Mouse (Mus musculus): ENCODE data around the gene Pkn2. TPM values are rescaled to one million over a fixed set of nuclear protein-coding genes. Genes with fewer than 3 reads are reported as not detected.

Gene Pkn2
- polyA plus RNA-seq (2014; fragmentation: Nextera tagmentation; extraction: Ambion mirVana) = 41.9 and 43.1 TPM in 2 replicates

- Histone ChIP-seq H3K4me1 (ENCODE audit: control insufficient read depth, insufficient read depth, low read length) (peaks cover 2% of the 10 kb centered on the region; the same call in 1 of the 2 replicates), H3K27me3 (ENCODE audit: control insufficient read depth, insufficient read depth, low read length) (no peaks in the 10 kb centered on the region), H3K4me2 (ENCODE audit: low read depth) (peak within 1 kb of the TSS; percentile 58), H3K27ac (ENCODE audit: low read depth, low read length) (peak within 1 kb of the TSS; percentile 95), H3K9me3 (ENCODE audit: control insufficient read depth, low read length) (no peaks in the 10 kb centered on the region), H3K9ac (ENCODE audit: low read length) (peak within 1 kb of the TSS; percentile 95), H3K4me3 (ENCODE audit: low read depth, low read length) (peak within 1 kb of the TSS; percentile 98), H3K36me3 (ENCODE audit: control insufficient read depth, insufficient read depth, low read length) (no peaks in the 10 kb centered on the region)
- peak; percentile 98 for ATAC-seq (ENCODE audit: insufficient read depth, low FRiP score, low TSS enrichment)
- under 1% methylated on average over 55 of the region's 84 CpGs for WGBS
- peak; percentile 100 for DNase-seq (ENCODE audit: low spot score)
Observed at GRCm38 (mm10) chr3:142881872-142882623, at the start of gene Pkn2. TSS of gene Pkn2 (minus strand) at chr3:142882004.

GRCm38 (mm10) chr3:142929906-142930305 lies 48.1 kb upstream of the Pkn2 start:
- DNase-seq (ENCODE audit: low spot score) = no peak
- WGBS = 92% methylated on average over 2 of the region's 2 CpGs

GRCm38 (mm10) chr3:142927311-142927710 lies 45.5 kb upstream of the Pkn2 start:
- Histone ChIP-seq H3K4me1 (ENCODE audit: control insufficient read depth, insufficient read depth, low read length) (no peaks in the 10 kb centered on the region), H3K27me3 (ENCODE audit: control insufficient read depth, insufficient read depth, low read length) (no peaks in the 10 kb centered on the region), H3K4me3 (ENCODE audit: low read depth, low read length) (no peak overlapping the region), H3K9me3 (ENCODE audit: control insufficient read depth, low read length) (no peaks in the 10 kb centered on the region), H3K27ac (ENCODE audit: low read depth, low read length) (no peak overlapping the region), H3K9ac (ENCODE audit: low read length) (no peak overlapping the region), H3K4me2 (ENCODE audit: low read depth) (no peak overlapping the region), H3K36me3 (ENCODE audit: control insufficient read depth, insufficient read depth, low read length) (no peaks in the 10 kb centered on the region)
- WGBS = 91% methylated on average over 3 of the region's 3 CpGs
- ATAC-seq (ENCODE audit: insufficient read depth, low FRiP score, low TSS enrichment) (0 out of 2 replicates have a peak, but pooled peaks have one; percentile 25), DNase-seq (ENCODE audit: low spot score) (no peak)

More at GRCm38 (mm10) chr3:142929906-142930305, 48.1 kb upstream of the Pkn2 start:
- Histone ChIP-seq H3K4me3 (ENCODE audit: low read depth, low read length) (no peak overlapping the region), H3K36me3 (ENCODE audit: control insufficient read depth, insufficient read depth, low read length) (no peaks in the 10 kb centered on the region), H3K27ac (ENCODE audit: low read depth, low read length) (no peak overlapping the region), H3K9me3 (ENCODE audit: control insufficient read depth, low read length) (no peaks in the 10 kb centered on the region), H3K27me3 (ENCODE audit: control insufficient read depth, insufficient read depth, low read length) (no peaks in the 10 kb centered on the region), H3K9ac (ENCODE audit: low read length) (no peak overlapping the region), H3K4me2 (ENCODE audit: low read depth) (no peak overlapping the region), H3K4me1 (ENCODE audit: control insufficient read depth, insufficient read depth, low read length) (no peaks in the 10 kb centered on the region)
- no peak for ATAC-seq (ENCODE audit: insufficient read depth, low FRiP score, low TSS enrichment)

GRCm38 (mm10) chr3:142924831-142925348 lies 43.1 kb upstream of the Pkn2 start:
- WGBS = 88% methylated on average over 2 of the region's 2 CpGs
- no peak overlapping the region for H3K4me2 ChIP-seq (ENCODE audit: low read depth)

DNA sequence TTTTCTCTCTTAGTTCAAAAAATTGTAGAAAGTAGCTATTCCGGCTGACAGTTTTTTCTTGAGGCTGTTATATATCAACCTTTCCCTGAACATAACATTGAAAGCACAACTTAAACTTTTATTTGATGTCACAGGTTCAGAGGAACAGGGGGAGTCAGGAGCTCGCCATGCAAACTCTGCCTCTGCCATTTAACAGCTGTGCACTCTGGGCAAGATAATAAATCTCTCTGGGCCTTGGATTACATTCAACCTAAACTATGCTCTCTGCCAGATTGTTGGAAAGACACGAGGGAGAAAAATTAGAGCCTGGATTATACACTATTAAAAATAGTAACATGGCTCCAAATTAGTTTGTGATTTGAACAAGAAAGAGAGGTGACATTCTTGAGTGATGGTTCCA lies 37.3 kb upstream of the Pkn2 start:
- DNase-seq (ENCODE audit: low spot score) (no peak), ATAC-seq (ENCODE audit: insufficient read depth, low FRiP score, low TSS enrichment) (no peak)
- Histone ChIP-seq H3K27me3 (ENCODE audit: control insufficient read depth, insufficient read depth, low read length) (no peaks in the 10 kb centered on the region), H3K36me3 (ENCODE audit: control insufficient read depth, insufficient read depth, low read length) (no peaks in the 10 kb centered on the region), H3K4me1 (ENCODE audit: control insufficient read depth, insufficient read depth, low read length) (no peaks in the 10 kb centered on the region), H3K4me2 (ENCODE audit: low read depth) (no peak overlapping the region), H3K9ac (ENCODE audit: low read length) (no peak overlapping the region), H3K27ac (ENCODE audit: low read depth, low read length) (no peak overlapping the region), H3K4me3 (ENCODE audit: low read depth, low read length) (no peak overlapping the region), H3K9me3 (ENCODE audit: control insufficient read depth, low read length) (no peaks in the 10 kb centered on the region)
- 61% methylated on average over 3 of the region's 3 CpGs for WGBS

More at GRCm38 (mm10) chr3:142924831-142925348, 43.1 kb upstream of the Pkn2 start:
- H3K4me3 ChIP-seq (ENCODE audit: low read depth, low read length) = no peak overlapping the region
- H3K9ac ChIP-seq (ENCODE audit: low read length) = no peak overlapping the region
- H3K27ac ChIP-seq (ENCODE audit: low read depth, low read length) = no peak overlapping the region
- H3K27me3 ChIP-seq (ENCODE audit: control insufficient read depth, insufficient read depth, low read length) = no peaks in the 10 kb centered on the region
- H3K36me3 ChIP-seq (ENCODE audit: control insufficient read depth, insufficient read depth, low read length) = no peaks in the 10 kb centered on the region
- ATAC-seq (ENCODE audit: insufficient read depth, low FRiP score, low TSS enrichment) (no peak), DNase-seq (ENCODE audit: low spot score) (no peak)
- H3K4me1 ChIP-seq (ENCODE audit: control insufficient read depth, insufficient read depth, low read length) = no peaks in the 10 kb centered on the region
- no peaks in the 10 kb centered on the region for H3K9me3 ChIP-seq (ENCODE audit: control insufficient read depth, low read length)

- WGBS = 75% methylated on average over 4 of the region's 4 CpGs
- no peak for ATAC-seq (ENCODE audit: insufficient read depth, low FRiP score, low TSS enrichment)
Observed at GRCm38 (mm10) chr3:142917760-142918439, 36.1 kb upstream of the Pkn2 start.

DNA sequence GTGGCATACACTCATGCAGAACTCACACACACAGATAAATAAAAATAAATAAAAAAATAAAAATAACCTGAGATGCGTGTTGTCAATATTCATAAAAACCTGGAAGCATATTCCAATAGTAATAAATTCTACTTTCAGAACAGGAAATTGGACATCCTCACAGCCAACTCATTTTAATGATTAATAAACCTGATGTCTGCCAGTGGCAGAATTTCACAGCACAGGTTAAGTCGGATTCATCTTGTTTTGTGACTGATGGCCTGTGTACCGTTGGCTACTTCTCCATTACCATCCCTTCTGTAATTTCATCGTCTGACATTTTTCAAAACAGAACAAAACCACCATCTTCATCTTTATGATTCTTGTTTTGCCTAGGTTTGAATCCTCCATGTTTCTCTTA lies 35.4 kb upstream of the Pkn2 start:
- H3K4me3 ChIP-seq (ENCODE audit: low read depth, low read length) = no peak overlapping the region
- no peaks in the 10 kb centered on the region for H3K36me3 ChIP-seq (ENCODE audit: control insufficient read depth, insufficient read depth, low read length)
- no peaks in the 10 kb centered on the region for H3K4me1 ChIP-seq (ENCODE audit: control insufficient read depth, insufficient read depth, low read length)
- H3K4me2 ChIP-seq (ENCODE audit: low read depth) = no peak overlapping the region
- no peaks in the 10 kb centered on the region for H3K9me3 ChIP-seq (ENCODE audit: control insufficient read depth, low read length)
- ATAC-seq (ENCODE audit: insufficient read depth, low FRiP score, low TSS enrichment) (no peak), DNase-seq (ENCODE audit: low spot score) (no peak)
- H3K9ac ChIP-seq (ENCODE audit: low read length) = no peak overlapping the region
- H3K27me3 ChIP-seq (ENCODE audit: control insufficient read depth, insufficient read depth, low read length) = no peaks in the 10 kb centered on the region
- no peak overlapping the region for H3K27ac ChIP-seq (ENCODE audit: low read depth, low read length)
- 88% methylated on average over 4 of the region's 4 CpGs for WGBS

More at GRCm38 (mm10) chr3:142917760-142918439, 36.1 kb upstream of the Pkn2 start:
- Histone ChIP-seq H3K27ac (ENCODE audit: low read depth, low read length) (no peak overlapping the region), H3K36me3 (ENCODE audit: control insufficient read depth, insufficient read depth, low read length) (no peaks in the 10 kb centered on the region), H3K9me3 (ENCODE audit: control insufficient read depth, low read length) (no peaks in the 10 kb centered on the region), H3K27me3 (ENCODE audit: control insufficient read depth, insufficient read depth, low read length) (no peaks in the 10 kb centered on the region), H3K4me3 (ENCODE audit: low read depth, low read length) (no peak overlapping the region), H3K4me1 (ENCODE audit: control insufficient read depth, insufficient read depth, low read length) (no peaks in the 10 kb centered on the region), H3K9ac (ENCODE audit: low read length) (no peak overlapping the region), H3K4me2 (ENCODE audit: low read depth) (no peak overlapping the region)
- DNase-seq (ENCODE audit: low spot score) = no peak

- WGBS = 76% methylated on average over 1 of the region's 1 CpGs
- no peak for ATAC-seq (ENCODE audit: insufficient read depth, low FRiP score, low TSS enrichment)
- Histone ChIP-seq H3K9me3 (ENCODE audit: control insufficient read depth, low read length) (no peaks in the 10 kb centered on the region), H3K4me3 (ENCODE audit: low read depth, low read length) (no peak overlapping the region), H3K9ac (ENCODE audit: low read length) (no peak overlapping the region), H3K36me3 (ENCODE audit: control insufficient read depth, insufficient read depth, low read length) (no peaks in the 10 kb centered on the region), H3K27ac (ENCODE audit: low read depth, low read length) (no peak overlapping the region), H3K4me1 (ENCODE audit: control insufficient read depth, insufficient read depth, low read length) (no peaks in the 10 kb centered on the region), H3K4me2 (ENCODE audit: low read depth) (no peak overlapping the region), H3K27me3 (ENCODE audit: control insufficient read depth, insufficient read depth, low read length) (no peaks in the 10 kb centered on the region)
- DNase-seq (ENCODE audit: low spot score) = no peak
Observed at GRCm38 (mm10) chr3:142913295-142913694, 31.5 kb upstream of the Pkn2 start.

All from neural tube, embryonic 11.5 days (tissue).